Mouse (Mus musculus) MEL (cell line): Measurements from ENCODE around the gene Cdx2. TPM values are rescaled to one million over a fixed set of nuclear protein-coding genes. Genes with fewer than 3 reads are reported as not detected.

ENCODE experiments used
- DNase-seq: peaks from one replicate; pipeline ENCODE4 v3.0.0; 2011; ENCODE audit warnings: low read depth, low spot score
- H3K27ac ChIP-seq: 2 replicates; pipeline ENCODE4 v1.5.1; 2012; ENCODE audit warnings: low read depth, mild to moderate bottlenecking, control low read depth, low read length, moderate library complexity; ENCODE audit not compliant: control insufficient read depth
- H3K27me3 ChIP-seq, 2 experiments: fragments of 150-350 bp in 1 of 2; sonication (generic) in 1 of 2; 2 replicates each; pipeline ENCODE4 v1.6.1; 2012; ENCODE audit warnings: low read length in 2 of 2, mild to moderate bottlenecking in 2 of 2, improper control_type of control experiment in 1 of 2, moderate library complexity in 1 of 2; ENCODE audit not compliant: insufficient read depth in 2 of 2, control insufficient read depth in 1 of 2
- H3K36me3 ChIP-seq, 2 experiments: 2 replicates each; pipeline ENCODE4 v1.6.1; 2012 to 2014; ENCODE audit warnings: low read length in 2 of 2, improper control_type of control experiment in 1 of 2, inconsistent platforms in 1 of 2, mild to moderate bottlenecking in 1 of 2; ENCODE audit not compliant: insufficient read depth in 2 of 2, control insufficient read depth in 1 of 2
- H3K4me1 ChIP-seq, 2 experiments: fragments of 150-350 bp in 1 of 2; sonication (generic) in 1 of 2; 2 replicates each; pipeline ENCODE4 v1.6.1; 2012; ENCODE audit warnings: low read length in 2 of 2, improper control_type of control experiment in 1 of 2, mild to moderate bottlenecking in 1 of 2; ENCODE audit not compliant: insufficient read depth in 2 of 2, control insufficient read depth in 1 of 2
- H3K4me3 ChIP-seq, 2 experiments: fragments of 150-350 bp in 1 of 2; sonication (generic) in 1 of 2; 2 replicates each; pipeline ENCODE4 v1.5.1; 2012; ENCODE audit warnings: low read depth in 2 of 2, low read length in 2 of 2, mild to moderate bottlenecking in 2 of 2, moderate library complexity in 2 of 2, control low read depth in 1 of 2, improper control_type of control experiment in 1 of 2; ENCODE audit not compliant: control insufficient read depth in 1 of 2, insufficient read depth in 1 of 2
- H3K79me2 ChIP-seq: 2 replicates; pipeline ENCODE4 v1.6.1; 2012; ENCODE audit warnings: mild to moderate bottlenecking, low read length, moderate library complexity; ENCODE audit not compliant: control insufficient read depth, poor library complexity, insufficient read depth
- H3K9ac ChIP-seq: 2 replicates; pipeline ENCODE4 v1.6.1; 2012; ENCODE audit warnings: low read depth, mild to moderate bottlenecking, control low read depth, low read length, moderate library complexity; ENCODE audit not compliant: control insufficient read depth, poor library complexity, severe bottlenecking
- H3K9me3 ChIP-seq: fragments of 150-350 bp; sonication (generic); replicated peaks from 2 replicates; pipeline ENCODE4 v1.6.1; 2012; ENCODE audit warnings: mild to moderate bottlenecking, low read length, improper control_type of control experiment, moderate library complexity; ENCODE audit not compliant: insufficient read depth
- CHD2 ChIP-seq: IDR thresholded peaks from 2 replicates; pipeline ENCODE4 v1.6.1; 2011; ENCODE audit warnings: low read length, improper control_type of control experiment
- CTCF ChIP-seq, 3 experiments: IDR thresholded peaks in 2 of 3; conservative IDR thresholded peaks in 1 of 3; 2 replicates each; pipeline ENCODE4 v1.5.1; 2011 to 2012; ENCODE audit warnings: low read length in 3 of 3, low read depth in 2 of 3, mild to moderate bottlenecking in 2 of 3, improper control_type of control experiment in 1 of 3, inconsistent platforms in 1 of 3, mixed read lengths in 1 of 3, moderate library complexity in 1 of 3; ENCODE audit not compliant: control insufficient read depth in 1 of 3, insufficient read depth in 1 of 3, poor library complexity in 1 of 3, severe bottlenecking in 1 of 3
- E2F4 ChIP-seq: IDR thresholded peaks from 2 replicates; pipeline ENCODE4 v1.6.1; 2011; ENCODE audit warnings: low read depth, low read length, improper control_type of control experiment, borderline replicate concordance
- ETS1 ChIP-seq: IDR thresholded peaks from 2 replicates; pipeline ENCODE4 v1.6.1; 2012; ENCODE audit warnings: low read depth, mild to moderate bottlenecking, inconsistent platforms, low read length, improper control_type of control experiment, moderate library complexity
- GABPA ChIP-seq: IDR thresholded peaks from 2 replicates; pipeline ENCODE4 v1.6.1; 2012; ENCODE audit warnings: low read depth, mild to moderate bottlenecking, inconsistent platforms, low read length, improper control_type of control experiment, moderate library complexity
- GATA1 ChIP-seq: IDR thresholded peaks from 2 replicates; pipeline ENCODE4 v1.6.1; 2011; ENCODE audit warnings: low read depth, low read length, improper control_type of control experiment
- MAX ChIP-seq: IDR thresholded peaks from 2 replicates; pipeline ENCODE4 v1.6.1; 2011; ENCODE audit warnings: low read length, improper control_type of control experiment
- MAZ ChIP-seq: IDR thresholded peaks from 2 replicates; pipeline ENCODE4 v1.6.1; 2012; ENCODE audit warnings: low read depth, mild to moderate bottlenecking, inconsistent platforms, low read length, improper control_type of control experiment
- MEF2A ChIP-seq: IDR thresholded peaks from 2 replicates; pipeline ENCODE4 v1.6.1; 2014; ENCODE audit warnings: low read depth, mild to moderate bottlenecking, inconsistent platforms, low read length, improper control_type of control experiment; ENCODE audit not compliant: poor library complexity, insufficient replicate concordance, severe bottlenecking; ENCODE audit errors: extremely low read depth
- MYC ChIP-seq: IDR thresholded peaks from 2 replicates; pipeline ENCODE4 v1.6.1; 2011; ENCODE audit warnings: low read depth, mild to moderate bottlenecking, low read length, improper control_type of control experiment, moderate library complexity
- NRF1 ChIP-seq: IDR thresholded peaks from 2 replicates; pipeline ENCODE4 v1.6.1; 2014; ENCODE audit warnings: low read depth, mild to moderate bottlenecking, inconsistent platforms, low read length, improper control_type of control experiment, moderate library complexity; ENCODE audit not compliant: poor library complexity, insufficient read depth, severe bottlenecking
- RAD21 ChIP-seq: IDR thresholded peaks from 2 replicates; pipeline ENCODE4 v1.6.1; 2011; ENCODE audit warnings: mild to moderate bottlenecking, low read depth, low read length, improper control_type of control experiment
- SIN3A ChIP-seq: IDR thresholded peaks from 2 replicates; pipeline ENCODE4 v1.6.1; 2012; ENCODE audit warnings: low read length, improper control_type of control experiment, inconsistent platforms
- SMC3 ChIP-seq: IDR thresholded peaks from 2 replicates; pipeline ENCODE4 v1.6.1; 2011; ENCODE audit warnings: low read depth, low read length, improper control_type of control experiment
- TAL1 ChIP-seq: IDR thresholded peaks from 2 replicates; pipeline ENCODE4 v1.6.1; 2012; ENCODE audit warnings: mild to moderate bottlenecking, inconsistent platforms, low read length, moderate library complexity, mixed read lengths
- USF1 ChIP-seq: IDR thresholded peaks from 2 replicates; pipeline ENCODE4 v1.6.1; 2014; ENCODE audit warnings: low read depth, mild to moderate bottlenecking, inconsistent platforms, low read length, improper control_type of control experiment, moderate library complexity
- USF2 ChIP-seq, 2 experiments: IDR thresholded peaks; 2 replicates each; pipeline ENCODE4 v1.6.1; 2011 to 2012; ENCODE audit warnings: improper control_type of control experiment in 2 of 2, low read length in 2 of 2, borderline replicate concordance in 1 of 2, inconsistent platforms in 1 of 2, low read depth in 1 of 2, mild to moderate bottlenecking in 1 of 2; ENCODE audit not compliant: insufficient read depth in 1 of 2
- ZC3H11A ChIP-seq: IDR thresholded peaks from 2 replicates; pipeline ENCODE4 v1.6.1; 2012; ENCODE audit warnings: low read depth, mild to moderate bottlenecking, inconsistent platforms, low read length, improper control_type of control experiment
- polyA plus RNA-seq, 2 experiments: library from polyadenylated mRNA; stranded (reverse) in 1 of 2; unstranded in 1 of 2; fragments of >175 nt in 1 of 2; fragments of >200 nt in 1 of 2; gene quantifications; 2 replicates each; pipeline versions ENCODE4 v1.2.1 to v1.2.4; 2012; ENCODE audit warnings: low replicate concordance in 2 of 2, low read depth in 1 of 2; ENCODE audit not compliant: insufficient read length in 2 of 2, insufficient read depth in 1 of 2, missing spikeins in 1 of 2
- total RNA-seq: library from RNA; depleted of rRNA; stranded (reverse); fragments of 300-350 nt; gene quantifications from 2 replicates; pipeline ENCODE4 v1.2.3, GENCODE M21; 2012

Gene Cdx2
- total and polyA plus RNA-seq, 3 experiments = not detected

DNA sequence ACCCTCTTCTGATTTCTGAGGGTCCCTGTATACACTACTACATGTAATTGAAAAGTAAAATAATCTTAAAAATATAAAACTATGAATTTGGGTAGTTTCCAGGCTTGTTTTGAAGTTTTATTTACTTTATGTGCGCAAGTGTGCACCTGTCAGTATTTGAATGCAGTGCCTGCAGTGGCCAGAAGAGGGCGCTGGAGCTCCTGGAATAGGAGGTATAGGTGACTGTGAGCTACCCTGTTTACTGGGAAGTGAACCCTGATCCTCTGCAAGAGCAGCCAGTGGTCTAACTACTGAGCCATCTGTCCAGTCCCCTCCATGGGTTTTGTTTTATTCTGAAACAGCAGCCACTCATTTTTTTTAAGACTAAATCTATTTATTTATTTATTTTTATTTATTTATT is 24.5 kb upstream of the Cdx2 start:
- peak; percentile 60 for DNase-seq
- H3K9ac ChIP-seq = no peak overlapping the region
- H3K4me3 ChIP-seq = no peak overlapping the region
- H3K4me1 ChIP-seq = no peaks in the 10 kb centered on the region
- TF ChIP-seq TAL1 (no peak), MEF2A (no peak), ZC3H11A (peak; percentile 31; the same call in 1 of the 2 replicates), USF2 (IDR thresholded peaks at IDR 0.05; ENCODE audit: borderline replicate concordance in 1 of 2, insufficient read depth in 1 of 2, low read depth in 1 of 2, low read length in 2 of 2) (no peak), E2F4 (no peak), ETS1 (no peak), SMC3 (peak; percentile 58), USF1 (no peak), NRF1 (no peak), MAZ (no peak), SIN3A (no peak), RAD21 (peak; percentile 59), MAX (no peak), GATA1 (no peak), GABPA (no peak), CTCF (IDR thresholded peaks at IDR 0.05 in 2 of 3, conservative IDR thresholded peaks at IDR 0.05 in 1 of 3; ENCODE audit: control insufficient read depth in 1 of 3, insufficient read depth in 1 of 3, low read depth in 2 of 3, low read length in 3 of 3, poor library complexity in 1 of 3, severe bottlenecking in 1 of 3) (peak; percentile 60 to 68 (median 67))
- H3K27ac ChIP-seq = no peak overlapping the region
- no peaks in the 10 kb centered on the region for H3K79me2 ChIP-seq
- H3K36me3 ChIP-seq = no peaks in the 10 kb centered on the region
- no peaks in the 10 kb centered on the region for H3K27me3 ChIP-seq
- H3K9me3 ChIP-seq = no peaks in the 10 kb centered on the region

GRCm38 (mm10) chr5:147329946-147330345 is 22.9 kb upstream of the Cdx2 start:
- no peaks in the 10 kb centered on the region for H3K4me1 ChIP-seq
- H3K4me3 ChIP-seq = no peak overlapping the region
- no peaks in the 10 kb centered on the region for H3K79me2 ChIP-seq
- no peaks in the 10 kb centered on the region for H3K36me3 ChIP-seq
- H3K27me3 ChIP-seq = no peaks in the 10 kb centered on the region
- no peak for DNase-seq
- TF ChIP-seq MYC (no peak), USF1 (no peak), CHD2 (no peak)
- H3K27ac ChIP-seq = no peak overlapping the region
- H3K9ac ChIP-seq = no peak overlapping the region
- H3K9me3 ChIP-seq = no peaks in the 10 kb centered on the region
